Mouse (Mus musculus) forebrain, postnatal 0 days (tissue): Measurements from ENCODE around the gene Tpk1. TPM values are rescaled to one million over a fixed set of nuclear protein-coding genes. Genes with fewer than 3 reads are reported as not detected.

Experiments
- ATAC-seq: fragments of 200-750 bp; cut with Nextera tagmentation; 2 replicates; pipeline ENCODE4 v1.8.0; 2017; ENCODE audit warnings: mild to moderate bottlenecking, moderate library complexity
- DNase-seq: peaks from one replicate; pipeline ENCODE4 v3.0.0-alpha.2; 2015
- H3K27ac ChIP-seq: fragments of 300-500 bp; sonication (generic); 2 replicates; pipeline ENCODE4 v1.5.1; 2014; ENCODE audit warnings: low read depth, mild to moderate bottlenecking, antibody characterized with exemption, low read length, moderate library complexity, mixed read lengths
- H3K27me3 ChIP-seq: fragments of 300-500 bp; sonication (generic); 2 replicates; pipeline ENCODE4 v1.6.1; 2014; ENCODE audit warnings: mild to moderate bottlenecking, low read length, mixed read lengths; ENCODE audit not compliant: insufficient read depth
- H3K36me3 ChIP-seq: fragments of 300-500 bp; sonication (generic); 2 replicates; pipeline ENCODE4 v1.6.1; 2014; ENCODE audit warnings: mild to moderate bottlenecking, moderate library complexity; ENCODE audit not compliant: insufficient read depth
- H3K4me1 ChIP-seq: fragments of 300-500 bp; sonication (generic); 2 replicates; pipeline ENCODE4 v1.6.1; 2014; ENCODE audit warnings: antibody characterized with exemption; ENCODE audit not compliant: insufficient read depth
- H3K4me2 ChIP-seq: fragments of 300-500 bp; sonication (generic); 2 replicates; pipeline ENCODE4 v1.6.1; 2014; ENCODE audit warnings: low read depth, mild to moderate bottlenecking, moderate library complexity
- H3K4me3 ChIP-seq: fragments of 300-500 bp; sonication (generic); 2 replicates; pipeline ENCODE4 v1.5.1; 2014; ENCODE audit warnings: low read depth, low read length, mixed read lengths
- H3K9ac ChIP-seq: fragments of 300-500 bp; sonication (generic); 2 replicates; pipeline ENCODE4 v1.6.1; 2014; ENCODE audit warnings: mild to moderate bottlenecking
- H3K9me3 ChIP-seq: fragments of 300-500 bp; sonication (generic); 2 replicates; pipeline ENCODE4 v1.6.1; 2016; ENCODE audit warnings: low read length
- CTCF ChIP-seq: sonication (generic); IDR thresholded peaks from 2 replicates; pipeline ENCODE4 v1.5.1; 2016; ENCODE audit warnings: antibody characterized with exemption, control low read depth, low read depth
- WGBS: fragments of 180-500 bp; shearing (Covaris S2); extraction: QIAGEN DNeasy Blood & Tissue Kit; methylation state at CpG from one replicate; pipeline ENCODE4 v1.1.7; 2014; 5-methylcytosine and 5-hydroxymethylcytosine counted together
- polyA plus RNA-seq: library from polyadenylated mRNA; unstranded; fragments of >200 nt; fragmentation: Nextera tagmentation; extraction: Ambion mirVana; gene quantifications from 2 replicates; pipeline ENCODE4 v1.2.1, GENCODE M21; 2015
- total RNA-seq: library from RNA; depleted of rRNA; stranded (reverse); fragments of >200 nt; gene quantifications from 2 replicates; pipeline ENCODE4 v1.2.3, GENCODE M21; 2014

Tpk1 gene
- total and polyA plus RNA-seq, 2 experiments from 2014 or later, result 4.7 to 5.0 TPM

GRCm38 (mm10) chr6:43384304-43384703 lies 281.8 kb downstream of the Tpk1 start:
- no peaks in the 10 kb centered on the region for H3K27me3 ChIP-seq
- no peak for TF ChIP-seq CTCF
- WGBS, result 59% methylated on average over 3 of the region's 3 CpGs

GRCm38 (mm10) chr6:43382750-43383149 lies 283.3 kb downstream of the Tpk1 start:
- H3K36me3 ChIP-seq, result no peaks in the 10 kb centered on the region
- no peak for TF ChIP-seq CTCF
- no peaks in the 10 kb centered on the region for H3K4me1 ChIP-seq
- no peak overlapping the region for H3K27ac ChIP-seq
- DNase-seq, result no peak
- no peak overlapping the region for H3K4me2 ChIP-seq
- H3K9me3 ChIP-seq, result no peaks in the 10 kb centered on the region
- no peak for ATAC-seq
- no peaks in the 10 kb centered on the region for H3K27me3 ChIP-seq
- H3K9ac ChIP-seq, result no peak overlapping the region
- H3K4me3 ChIP-seq, result no peak overlapping the region
- 90% methylated on average over 3 of the region's 3 CpGs for WGBS

More at GRCm38 (mm10) chr6:43384304-43384703, 281.8 kb downstream of the Tpk1 start:
- Histone ChIP-seq H3K9ac (no peak overlapping the region), H3K27ac (no peak overlapping the region), H3K4me2 (no peak overlapping the region), H3K4me1 (no peaks in the 10 kb centered on the region), H3K36me3 (no peaks in the 10 kb centered on the region), H3K4me3 (no peak overlapping the region), H3K9me3 (no peaks in the 10 kb centered on the region)
- no peak for ATAC-seq
- no peak for DNase-seq

GRCm38 (mm10) chr6:43382284-43382683 lies 283.8 kb downstream of the Tpk1 start:
- no peaks in the 10 kb centered on the region for H3K27me3 ChIP-seq
- no peak overlapping the region for H3K9ac ChIP-seq
- no peaks in the 10 kb centered on the region for H3K4me1 ChIP-seq
- H3K4me2 ChIP-seq, result no peak overlapping the region
- ATAC-seq (no peak), DNase-seq (no peak)
- no peak overlapping the region for H3K27ac ChIP-seq
- H3K4me3 ChIP-seq, result no peak overlapping the region
- TF ChIP-seq CTCF, result no peak
- no peaks in the 10 kb centered on the region for H3K9me3 ChIP-seq
- no peaks in the 10 kb centered on the region for H3K36me3 ChIP-seq
- 93% methylated on average over 3 of the region's 3 CpGs for WGBS

GRCm38 (mm10) chr6:43373206-43373605 lies 292.9 kb downstream of the Tpk1 start:
- DNase-seq (no peak), ATAC-seq (no peak)
- H3K27ac ChIP-seq, result no peak overlapping the region
- no peaks in the 10 kb centered on the region for H3K27me3 ChIP-seq
- TF ChIP-seq CTCF, result no peak
- no peak overlapping the region for H3K9ac ChIP-seq
- H3K9me3 ChIP-seq, result no peaks in the 10 kb centered on the region
- 90% methylated on average over 5 of the region's 5 CpGs for WGBS
- no peaks in the 10 kb centered on the region for H3K4me1 ChIP-seq
- no peak overlapping the region for H3K4me2 ChIP-seq
- H3K36me3 ChIP-seq, result no peaks in the 10 kb centered on the region
- no peak overlapping the region for H3K4me3 ChIP-seq

- no peak for DNase-seq
- H3K9ac ChIP-seq, result no peak overlapping the region
- 87% methylated on average over 1 of the region's 1 CpGs for WGBS
- no peak overlapping the region for H3K4me3 ChIP-seq
- H3K36me3 ChIP-seq, result no peaks in the 10 kb centered on the region
- no peak overlapping the region for H3K27ac ChIP-seq
- no peaks in the 10 kb centered on the region for H3K9me3 ChIP-seq
- H3K4me1 ChIP-seq, result no peaks in the 10 kb centered on the region
- no peak overlapping the region for H3K4me2 ChIP-seq
- no peak for TF ChIP-seq CTCF
- ATAC-seq, result no peak
- H3K27me3 ChIP-seq, result no peaks in the 10 kb centered on the region
Measured at GRCm38 (mm10) chr6:43367434-43367945, 298.6 kb downstream of the Tpk1 start.

- no peak overlapping the region for H3K4me3 ChIP-seq
- no peak overlapping the region for H3K9ac ChIP-seq
- 68% methylated on average over 2 of the region's 2 CpGs for WGBS
Measured at GRCm38 (mm10) chr6:43366952-43367351, 299.1 kb downstream of the Tpk1 start.

GRCm38 (mm10) chr6:43363917-43364316 lies 302.2 kb downstream of the Tpk1 start:
- WGBS, result 88% methylated on average over 3 of the region's 3 CpGs
- Histone ChIP-seq H3K4me2 (no peak overlapping the region), H3K36me3 (no peaks in the 10 kb centered on the region), H3K9me3 (no peaks in the 10 kb centered on the region), H3K4me3 (no peak overlapping the region), H3K27me3 (no peaks in the 10 kb centered on the region), H3K4me1 (no peaks in the 10 kb centered on the region), H3K27ac (no peak overlapping the region), H3K9ac (no peak overlapping the region)
- no peak for DNase-seq
- ATAC-seq, result no peak
- no peak for TF ChIP-seq CTCF

More at GRCm38 (mm10) chr6:43366952-43367351, 299.1 kb downstream of the Tpk1 start:
- no peak overlapping the region for H3K27ac ChIP-seq
- H3K9me3 ChIP-seq, result no peaks in the 10 kb centered on the region
- no peak overlapping the region for H3K4me2 ChIP-seq
- no peaks in the 10 kb centered on the region for H3K36me3 ChIP-seq
- no peak for ATAC-seq
- no peaks in the 10 kb centered on the region for H3K27me3 ChIP-seq
- H3K4me1 ChIP-seq, result no peaks in the 10 kb centered on the region
- no peak for DNase-seq
- TF ChIP-seq CTCF, result no peak
